Mouse (Mus musculus): ENCODE measurements around the gene Lrrc8c. TPM values are rescaled to one million over a fixed set of nuclear protein-coding genes. Genes with fewer than 3 reads are reported as not detected.

The Lrrc8c gene
- total RNA-seq, 1 experiment from 2014 or later: 15.8 TPM

GRCm38 (mm10) chr5:105537101-105537723 lies 18.0 kb downstream of the Lrrc8c start:
- no peak for ATAC-seq (ENCODE audit: extremely low read depth, insufficient number of reproducible peaks, low FRiP score, poor library complexity, severe bottlenecking)

DNA sequence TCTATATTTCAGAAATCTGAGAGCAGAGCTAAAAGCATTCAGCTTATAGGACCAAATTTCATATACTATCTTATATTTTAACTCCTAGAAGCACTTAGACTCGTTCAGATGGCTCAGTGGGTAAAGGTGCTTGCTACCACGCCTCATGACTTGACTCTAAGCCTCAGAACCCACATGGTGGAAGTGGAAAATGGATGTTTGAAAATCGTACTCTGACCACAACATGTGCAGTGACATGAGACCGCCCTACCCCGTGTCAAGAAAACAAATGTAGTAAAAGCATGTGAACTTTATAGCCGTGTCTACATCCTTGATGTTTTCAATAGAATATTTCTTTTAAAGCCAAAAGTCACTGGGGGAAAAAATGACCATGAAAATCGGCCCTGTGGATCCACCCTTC lies 21.9 kb downstream of the Lrrc8c start:
- ATAC-seq (ENCODE audit: extremely low read depth, insufficient number of reproducible peaks, low FRiP score, poor library complexity, severe bottlenecking): peak; percentile 53; the same call in 1 of the 2 replicates

DNA sequence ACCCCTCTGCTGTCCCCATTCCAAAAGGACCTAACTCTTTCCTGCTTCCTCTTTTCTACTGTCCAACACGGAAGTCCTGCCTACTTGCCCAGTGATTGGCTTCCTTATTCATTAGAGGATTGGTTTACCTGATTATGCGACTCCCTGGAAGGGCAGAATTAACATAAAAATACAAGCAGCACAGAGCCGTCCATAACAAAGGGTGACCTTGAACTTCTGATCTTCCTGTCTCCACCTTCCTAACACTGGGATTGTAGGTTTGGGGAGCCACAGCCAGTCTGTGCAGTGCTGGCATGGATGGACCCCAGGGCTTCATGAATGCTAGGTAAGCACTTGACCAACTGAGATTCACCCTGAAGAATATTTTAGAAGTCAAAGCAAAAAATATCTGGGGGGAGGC lies 25.9 kb downstream of the Lrrc8c start:
- no peak for ATAC-seq (ENCODE audit: extremely low read depth, insufficient number of reproducible peaks, low FRiP score, poor library complexity, severe bottlenecking)

- no peak for ATAC-seq (ENCODE audit: extremely low read depth, insufficient number of reproducible peaks, low FRiP score, poor library complexity, severe bottlenecking)
Observed at GRCm38 (mm10) chr5:105547115-105547514, 27.9 kb downstream of the Lrrc8c start.

- ATAC-seq (ENCODE audit: extremely low read depth, insufficient number of reproducible peaks, low FRiP score, poor library complexity, severe bottlenecking): no peak
Observed at GRCm38 (mm10) chr5:105551808-105552207, 32.6 kb downstream of the Lrrc8c start.

DNA sequence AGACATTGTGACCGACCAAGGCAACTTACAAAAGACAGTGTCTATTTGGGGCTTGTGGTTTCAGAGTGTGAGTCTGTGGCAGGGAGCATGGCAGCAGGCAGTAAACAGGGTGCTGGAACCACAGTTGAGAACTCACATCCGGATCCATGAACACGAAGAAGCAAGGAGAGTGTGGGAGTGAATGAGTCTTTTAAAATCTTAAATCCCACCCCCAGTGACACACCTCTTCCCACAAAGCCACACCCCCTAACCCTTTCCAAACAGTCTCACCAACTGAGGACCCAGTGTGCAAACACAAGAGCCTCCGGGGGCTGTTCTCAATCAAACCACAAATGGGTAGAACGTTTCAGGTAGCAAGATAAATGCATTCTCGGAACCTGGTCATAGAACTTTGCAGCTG lies 37.1 kb downstream of the Lrrc8c start:
- ATAC-seq (ENCODE audit: extremely low read depth, insufficient number of reproducible peaks, low FRiP score, poor library complexity, severe bottlenecking): no peak

DNA sequence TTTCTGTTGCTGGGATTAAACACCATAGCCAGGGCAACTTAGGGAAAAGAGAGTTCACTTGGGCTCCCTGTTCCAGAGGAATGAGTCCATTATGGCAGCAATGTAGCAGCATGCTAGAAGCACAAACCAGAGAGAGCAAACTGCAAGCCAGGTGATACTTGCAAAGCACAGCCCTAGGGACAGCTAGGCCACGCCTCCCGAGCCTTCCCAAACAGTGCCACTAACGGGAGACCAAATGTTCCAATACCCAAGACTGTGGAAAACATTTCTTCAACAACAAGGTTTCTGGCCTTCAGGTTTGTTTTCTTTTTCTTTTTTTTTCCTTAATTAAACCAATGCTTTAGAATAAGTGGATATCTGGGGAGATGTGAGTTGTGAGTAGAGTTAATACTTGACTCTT lies 38.2 kb downstream of the Lrrc8c start:
- no peak for ATAC-seq (ENCODE audit: extremely low read depth, insufficient number of reproducible peaks, low FRiP score, poor library complexity, severe bottlenecking)

- peak; percentile 91 for ATAC-seq (ENCODE audit: extremely low read depth, insufficient number of reproducible peaks, low FRiP score, poor library complexity, severe bottlenecking)
Observed at GRCm38 (mm10) chr5:105557777-105558240, 38.6 kb downstream of the Lrrc8c start.

- ATAC-seq (ENCODE audit: extremely low read depth, insufficient number of reproducible peaks, low FRiP score, poor library complexity, severe bottlenecking): no peak
Observed at GRCm38 (mm10) chr5:105558517-105558916, 39.3 kb downstream of the Lrrc8c start.

GRCm38 (mm10) chr5:105561926-105562325 lies 42.7 kb downstream of the Lrrc8c start:
- ATAC-seq (ENCODE audit: extremely low read depth, insufficient number of reproducible peaks, low FRiP score, poor library complexity, severe bottlenecking): no peak

DNA sequence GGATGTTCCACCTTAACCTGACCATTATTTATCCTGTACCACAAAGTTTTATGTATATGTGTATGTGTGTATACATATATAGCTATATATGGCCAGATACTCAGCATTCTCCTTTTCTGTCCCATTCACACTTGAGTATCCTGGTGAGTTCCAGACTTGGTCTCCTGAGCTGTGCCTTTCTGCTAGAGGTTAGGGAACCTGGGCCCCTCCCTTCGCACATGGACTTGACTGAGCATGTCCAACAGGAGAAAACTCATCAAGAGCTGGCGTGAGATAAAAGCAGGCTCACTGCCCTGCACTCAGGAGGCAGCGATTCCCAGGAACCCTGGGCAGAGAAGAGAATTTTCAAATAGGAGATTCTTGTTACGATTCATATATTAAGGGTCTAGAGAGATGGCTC lies 45.6 kb downstream of the Lrrc8c start:
- no peak for ATAC-seq (ENCODE audit: extremely low read depth, insufficient number of reproducible peaks, low FRiP score, poor library complexity, severe bottlenecking)

- no peak for ATAC-seq (ENCODE audit: extremely low read depth, insufficient number of reproducible peaks, low FRiP score, poor library complexity, severe bottlenecking)
Observed at GRCm38 (mm10) chr5:105565824-105566223, 46.6 kb downstream of the Lrrc8c start.

DNA sequence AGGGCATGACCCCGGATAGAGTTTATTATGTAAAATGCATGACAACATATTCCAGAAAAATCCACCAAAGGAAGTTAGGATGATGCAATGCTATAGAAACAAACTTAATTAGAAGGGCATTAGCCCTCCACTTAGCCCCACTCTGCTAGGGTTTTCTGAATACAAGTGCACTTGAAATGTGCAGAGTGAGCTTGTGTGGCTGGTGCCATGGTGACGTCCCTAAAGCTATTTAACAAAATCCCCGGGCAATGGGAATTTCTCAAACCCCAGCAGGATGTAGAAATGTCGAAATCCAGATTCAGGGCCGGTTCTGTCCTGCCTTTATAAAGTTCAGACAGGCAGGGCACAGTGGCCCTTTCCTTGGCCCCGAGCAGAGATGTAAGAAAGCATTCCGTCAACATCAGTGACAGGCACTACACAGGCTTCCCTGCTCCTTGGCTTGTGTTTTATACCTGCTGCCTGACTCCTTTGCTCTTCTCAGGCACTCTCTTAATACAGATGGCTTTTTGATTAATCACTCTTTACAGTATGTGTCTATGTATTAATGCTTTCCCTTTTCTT lies 47.7 kb downstream of the Lrrc8c start:
- no peak for ATAC-seq (ENCODE audit: extremely low read depth, insufficient number of reproducible peaks, low FRiP score, poor library complexity, severe bottlenecking)

GRCm38 (mm10) chr5:105568043-105568747 lies 49.0 kb downstream of the Lrrc8c start:
- no peak for ATAC-seq (ENCODE audit: extremely low read depth, insufficient number of reproducible peaks, low FRiP score, poor library complexity, severe bottlenecking)

- no peak for ATAC-seq (ENCODE audit: extremely low read depth, insufficient number of reproducible peaks, low FRiP score, poor library complexity, severe bottlenecking)
Observed at GRCm38 (mm10) chr5:105569168-105569567, 50.0 kb downstream of the Lrrc8c start.

- no peak for ATAC-seq (ENCODE audit: extremely low read depth, insufficient number of reproducible peaks, low FRiP score, poor library complexity, severe bottlenecking)
Observed at GRCm38 (mm10) chr5:105572160-105572692, 53.0 kb downstream of the Lrrc8c start.

GRCm38 (mm10) chr5:105572876-105573275 lies 53.7 kb downstream of the Lrrc8c start:
- no peak for ATAC-seq (ENCODE audit: extremely low read depth, insufficient number of reproducible peaks, low FRiP score, poor library complexity, severe bottlenecking)

DNA sequence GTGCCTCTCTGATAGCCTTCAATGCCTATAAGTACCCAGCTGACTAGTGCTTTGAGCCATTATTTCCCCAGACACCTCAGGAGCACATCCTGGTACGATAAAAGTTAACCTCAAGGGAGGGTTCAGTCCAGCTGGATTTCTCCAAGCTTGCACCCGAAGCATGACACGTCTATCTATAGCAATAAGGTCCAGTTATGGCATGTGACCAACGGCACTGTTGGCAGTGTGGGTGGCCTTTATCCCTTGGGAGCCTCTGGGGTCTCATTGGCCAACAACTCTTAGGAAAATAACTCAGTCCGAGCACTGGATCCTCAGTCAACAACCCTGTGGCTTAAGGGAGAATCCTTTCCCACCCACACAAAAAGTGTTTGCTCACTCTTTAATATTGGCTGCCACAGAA lies 55.6 kb downstream of the Lrrc8c start:
- ATAC-seq (ENCODE audit: extremely low read depth, insufficient number of reproducible peaks, low FRiP score, poor library complexity, severe bottlenecking): no peak

- no peak for ATAC-seq (ENCODE audit: extremely low read depth, insufficient number of reproducible peaks, low FRiP score, poor library complexity, severe bottlenecking)
Observed at GRCm38 (mm10) chr5:105575839-105576238, 56.7 kb downstream of the Lrrc8c start.

- no peak for ATAC-seq (ENCODE audit: extremely low read depth, insufficient number of reproducible peaks, low FRiP score, poor library complexity, severe bottlenecking)
Observed at GRCm38 (mm10) chr5:105580909-105581308, 61.7 kb downstream of the Lrrc8c start.
